Mouse (Mus musculus): ENCODE data around the gene Acot13. TPM values are rescaled to one million over a fixed set of nuclear protein-coding genes. Genes with fewer than 3 reads are reported as not detected.

Gene Acot13
- polyA plus RNA-seq, 1 experiment from 2014 or later = 306 TPM

GRCm38 (mm10) chr13:24800674-24801307, 30.5 kb downstream of the Acot13 start:
- Histone ChIP-seq H3K36me3 (peaks cover 7% of the 10 kb centered on the region; the same call in 1 of the 2 replicates), H3K9me3 (replicated peaks) (no peaks in the 10 kb centered on the region)

GRCm38 (mm10) chr13:24799925-24800673, 31.2 kb downstream of the Acot13 start:
- under 1% methylated on average over 31 of the region's 31 CpGs for WGBS

More at GRCm38 (mm10) chr13:24800674-24801307, 30.5 kb downstream of the Acot13 start:
- peak overlapping the region; percentile 100 for H3K27ac ChIP-seq
- peaks cover 20% of the 10 kb centered on the region for H3K4me1 ChIP-seq (replicated peaks)
- WGBS = under 1% methylated on average over 42 of the region's 42 CpGs
- peak overlapping the region; percentile 100 for H3K9ac ChIP-seq
- H3K4me2 ChIP-seq = peak overlapping the region; percentile 82
- peak overlapping the region; percentile 98 for H3K4me3 ChIP-seq
- H3K27me3 ChIP-seq = no peaks in the 10 kb centered on the region
- ATAC-seq (replicated peaks; ENCODE audit: insufficient number of reproducible peaks, insufficient read depth, low FRiP score, low read depth) = peak; percentile 98

GRCm38 (mm10) chr13:24799378-24799777, 32.0 kb downstream of the Acot13 start:
- no peaks in the 10 kb centered on the region for H3K9me3 ChIP-seq (replicated peaks)
- H3K27me3 ChIP-seq = no peaks in the 10 kb centered on the region
- no peaks in the 10 kb centered on the region for H3K36me3 ChIP-seq
- peaks cover 11% of the 10 kb centered on the region for H3K4me1 ChIP-seq (replicated peaks)
- H3K27ac ChIP-seq = peak overlapping the region; percentile 100; the same call in 1 of the 2 replicates
- WGBS = 61% methylated on average over 5 of the region's 5 CpGs
- H3K4me3 ChIP-seq = peak overlapping the region; percentile 98
- peak overlapping the region; percentile 76 for H3K4me2 ChIP-seq
- ATAC-seq (replicated peaks; ENCODE audit: insufficient number of reproducible peaks, insufficient read depth, low FRiP score, low read depth) = no peak
- 0 out of 2 replicates have a peak overlapping the region, but pooled peaks have one; percentile 62 for H3K9ac ChIP-seq

More at GRCm38 (mm10) chr13:24799925-24800673, 31.2 kb downstream of the Acot13 start:
- H3K27ac ChIP-seq = peak overlapping the region; percentile 100
- no peaks in the 10 kb centered on the region for H3K9me3 ChIP-seq (replicated peaks)
- peak overlapping the region; percentile 76 for H3K4me2 ChIP-seq
- no peaks in the 10 kb centered on the region for H3K27me3 ChIP-seq
- peak overlapping the region; percentile 98 for H3K4me3 ChIP-seq
- H3K9ac ChIP-seq = peak overlapping the region; percentile 62
- H3K4me1 ChIP-seq (replicated peaks) = peaks cover 14% of the 10 kb centered on the region
- ATAC-seq (replicated peaks; ENCODE audit: insufficient number of reproducible peaks, insufficient read depth, low FRiP score, low read depth) = peak; percentile 9; the same call in 1 of the 2 replicates
- H3K36me3 ChIP-seq = peaks cover 4% of the 10 kb centered on the region; the same call in 1 of the 2 replicates

DNA sequence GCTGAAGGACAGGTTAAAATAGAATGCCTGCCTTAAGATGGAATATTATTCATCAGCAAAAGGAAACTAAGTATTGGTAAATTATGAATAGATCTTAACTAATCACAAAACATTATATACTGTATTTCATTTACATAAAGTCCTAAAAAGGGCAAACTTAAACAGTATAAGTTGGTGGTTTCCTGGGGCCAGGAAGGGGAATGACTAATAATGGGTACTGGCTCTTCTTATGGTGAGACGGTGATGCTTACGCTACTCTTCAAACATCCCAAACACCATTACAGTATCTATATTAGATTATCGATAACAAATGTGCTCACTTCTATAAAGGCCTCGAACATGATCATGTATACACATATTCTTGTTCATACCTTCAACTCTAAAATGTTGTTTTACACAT, 32.7 kb downstream of the Acot13 start:
- 91% methylated on average over 4 of the region's 4 CpGs for WGBS
- no peaks in the 10 kb centered on the region for H3K27me3 ChIP-seq
- no peak overlapping the region for H3K27ac ChIP-seq

DNA sequence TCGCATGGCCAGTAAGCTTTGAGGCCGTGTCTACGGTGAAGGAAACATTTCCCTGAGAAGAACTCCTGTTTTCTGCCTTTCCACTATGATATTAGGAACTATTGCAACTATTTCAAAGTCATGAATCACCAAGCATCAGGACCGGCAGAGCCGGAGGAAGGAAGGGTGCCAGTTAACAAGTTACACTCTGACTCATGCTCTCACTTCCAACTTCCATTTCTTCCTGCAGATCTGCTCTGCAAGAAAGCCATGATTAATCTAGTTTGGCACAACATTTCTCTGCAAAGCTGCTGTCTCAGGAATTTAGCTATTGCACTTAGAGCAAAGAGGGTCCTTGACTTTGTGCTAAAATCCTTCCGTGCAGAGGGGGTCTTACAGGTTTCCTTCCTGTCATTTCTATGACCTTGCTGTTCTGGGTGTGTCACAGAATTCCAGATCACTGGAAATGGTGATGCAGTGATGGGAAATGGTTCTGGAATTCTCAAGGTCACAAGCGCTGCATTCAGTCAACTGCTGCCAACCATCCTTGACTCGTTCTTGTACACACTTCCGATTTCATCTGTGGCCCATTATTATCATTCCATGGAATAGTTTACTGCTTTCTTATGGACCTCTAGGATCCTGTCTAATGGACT, 38.8 kb downstream of the Acot13 start:
- H3K36me3 ChIP-seq = no peaks in the 10 kb centered on the region
- no peak overlapping the region for H3K9ac ChIP-seq
- H3K4me3 ChIP-seq = no peak overlapping the region
- no peaks in the 10 kb centered on the region for H3K9me3 ChIP-seq (replicated peaks)
- WGBS = 69% methylated on average over 9 of the region's 9 CpGs
- no peak overlapping the region for H3K27ac ChIP-seq
- no peak overlapping the region for H3K4me2 ChIP-seq
- no peaks in the 10 kb centered on the region for H3K27me3 ChIP-seq
- no peak for ATAC-seq (replicated peaks; ENCODE audit: insufficient number of reproducible peaks, insufficient read depth, low FRiP score, low read depth)
- no peaks in the 10 kb centered on the region for H3K4me1 ChIP-seq (replicated peaks)

More for the DNA sequence above, 32.7 kb downstream of the Acot13 start:
- H3K36me3 ChIP-seq = no peaks in the 10 kb centered on the region
- no peaks in the 10 kb centered on the region for H3K9me3 ChIP-seq (replicated peaks)
- H3K4me1 ChIP-seq (replicated peaks) = peaks cover 6% of the 10 kb centered on the region
- no peak overlapping the region for H3K9ac ChIP-seq
- no peak overlapping the region for H3K4me3 ChIP-seq
- no peak for ATAC-seq (replicated peaks; ENCODE audit: insufficient number of reproducible peaks, insufficient read depth, low FRiP score, low read depth)
- no peak overlapping the region for H3K4me2 ChIP-seq

DNA sequence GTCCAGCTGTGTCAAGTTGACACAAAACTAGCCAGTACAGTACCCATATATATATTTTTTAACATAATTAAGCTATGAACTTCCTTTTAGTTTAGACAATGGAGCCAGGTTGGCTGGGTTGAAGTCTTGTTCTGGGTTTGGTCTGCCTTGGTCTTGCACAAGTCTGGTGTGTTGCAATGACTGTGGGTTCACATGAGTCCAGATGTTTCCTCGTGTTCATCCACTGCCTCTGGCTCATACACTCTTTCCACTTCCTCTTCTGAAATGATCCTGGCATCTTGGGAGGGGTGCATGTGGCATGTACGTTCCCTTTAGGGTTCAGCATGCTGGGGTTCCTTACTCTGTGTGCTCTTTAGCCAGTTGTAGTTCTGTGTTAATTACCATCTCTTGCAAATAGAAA, 40.0 kb downstream of the Acot13 start:
- Histone ChIP-seq H3K4me1 (replicated peaks) (no peaks in the 10 kb centered on the region), H3K4me3 (no peak overlapping the region), H3K36me3 (no peaks in the 10 kb centered on the region), H3K27ac (no peak overlapping the region), H3K4me2 (no peak overlapping the region), H3K9ac (no peak overlapping the region), H3K27me3 (no peaks in the 10 kb centered on the region), H3K9me3 (replicated peaks) (no peaks in the 10 kb centered on the region)
- no peak for ATAC-seq (replicated peaks; ENCODE audit: insufficient number of reproducible peaks, insufficient read depth, low FRiP score, low read depth)
- 65% methylated on average over 2 of the region's 2 CpGs for WGBS

GRCm38 (mm10) chr13:24787477-24787876, 43.9 kb downstream of the Acot13 start:
- WGBS = 81% methylated on average over 5 of the region's 5 CpGs
- Histone ChIP-seq H3K36me3 (no peaks in the 10 kb centered on the region), H3K4me2 (no peak overlapping the region), H3K9ac (no peak overlapping the region), H3K27ac (no peak overlapping the region), H3K4me1 (replicated peaks) (no peaks in the 10 kb centered on the region), H3K27me3 (no peaks in the 10 kb centered on the region), H3K9me3 (replicated peaks) (no peaks in the 10 kb centered on the region), H3K4me3 (no peak overlapping the region)
- ATAC-seq (replicated peaks; ENCODE audit: insufficient number of reproducible peaks, insufficient read depth, low FRiP score, low read depth) = no peak

GRCm38 (mm10) chr13:24786014-24786490, 45.3 kb downstream of the Acot13 start:
- Histone ChIP-seq H3K9me3 (replicated peaks) (no peaks in the 10 kb centered on the region), H3K4me1 (replicated peaks) (peaks cover 5% of the 10 kb centered on the region; the same call in 1 of the 2 replicates), H3K27me3 (no peaks in the 10 kb centered on the region), H3K4me2 (0 out of 2 replicates have a peak overlapping the region, but pooled peaks have one; percentile 5), H3K9ac (no peak overlapping the region), H3K36me3 (no peaks in the 10 kb centered on the region), H3K27ac (no peak overlapping the region), H3K4me3 (no peak overlapping the region)
- peak; percentile 58; the same call in 1 of the 2 replicates for ATAC-seq (replicated peaks; ENCODE audit: insufficient number of reproducible peaks, insufficient read depth, low FRiP score, low read depth)
- WGBS = 43% methylated on average over 11 of the region's 11 CpGs

DNA sequence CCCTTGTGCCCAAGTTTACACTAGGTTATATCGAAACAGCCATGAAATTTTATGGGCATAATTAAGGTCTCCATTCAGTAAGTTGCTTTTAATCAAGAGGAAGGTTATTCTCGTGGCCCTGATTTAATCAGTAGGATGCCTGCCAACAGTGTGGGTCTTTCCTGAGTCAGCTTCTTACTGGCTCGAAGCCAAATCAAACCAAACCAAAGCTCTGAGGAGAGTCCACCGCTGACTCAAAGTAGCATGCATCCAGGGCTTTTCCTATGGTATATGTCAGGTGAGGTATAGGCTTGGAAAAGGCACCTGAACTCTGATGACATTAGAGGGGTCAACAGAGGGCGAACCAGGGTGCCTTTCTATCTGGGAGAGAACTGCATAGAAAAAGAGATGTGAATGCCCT, 49.4 kb downstream of the Acot13 start:
- Histone ChIP-seq H3K27ac (no peak overlapping the region), H3K9ac (no peak overlapping the region), H3K4me1 (replicated peaks) (peaks cover 5% of the 10 kb centered on the region; the same call in 1 of the 2 replicates), H3K4me3 (no peak overlapping the region), H3K9me3 (replicated peaks) (no peaks in the 10 kb centered on the region), H3K27me3 (no peaks in the 10 kb centered on the region), H3K36me3 (no peaks in the 10 kb centered on the region), H3K4me2 (no peak overlapping the region)
- 44% methylated on average over 5 of the region's 5 CpGs for WGBS
- ATAC-seq (replicated peaks; ENCODE audit: insufficient number of reproducible peaks, insufficient read depth, low FRiP score, low read depth) = no peak

DNA sequence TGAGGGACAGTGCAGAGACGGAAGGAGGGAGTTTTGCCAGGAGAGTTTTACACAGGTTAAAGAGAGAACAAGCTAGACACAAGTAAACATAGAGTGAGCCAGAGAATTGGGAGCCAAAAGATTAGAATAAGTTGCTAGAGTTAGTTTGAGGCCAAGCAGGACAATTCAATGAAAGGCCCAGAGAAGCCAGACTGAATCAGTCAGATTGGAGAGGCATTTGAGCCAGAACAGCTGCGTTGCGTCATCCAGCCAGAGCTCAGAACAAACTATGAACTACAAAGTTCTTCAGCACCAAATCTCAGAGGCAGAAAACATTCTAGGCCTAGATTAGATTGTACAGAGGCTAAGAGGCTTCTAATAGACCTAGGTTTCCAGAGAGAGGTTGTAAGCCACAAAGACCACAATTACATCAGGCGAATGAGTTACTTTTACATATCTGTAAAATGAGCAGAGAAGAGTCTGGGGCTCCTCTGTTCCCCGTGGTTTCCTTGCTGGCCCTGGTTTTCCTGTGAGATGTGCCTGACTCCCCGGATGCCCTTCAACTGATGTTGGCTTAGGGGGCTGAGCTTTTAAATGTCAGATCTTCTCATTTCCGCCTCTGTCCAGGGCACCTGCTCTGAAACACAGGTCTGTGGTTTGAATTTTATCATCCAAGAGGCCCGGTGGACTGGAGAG, 52.5 kb downstream of the Acot13 start:
- H3K4me3 ChIP-seq = no peak overlapping the region
- no peak overlapping the region for H3K27ac ChIP-seq
- H3K9ac ChIP-seq = no peak overlapping the region
- peaks cover 5% of the 10 kb centered on the region; the same call in 1 of the 2 replicates for H3K4me1 ChIP-seq (replicated peaks)
- H3K9me3 ChIP-seq (replicated peaks) = no peaks in the 10 kb centered on the region
- H3K27me3 ChIP-seq = no peaks in the 10 kb centered on the region
- 64% methylated on average over 8 of the region's 8 CpGs for WGBS
- ATAC-seq (replicated peaks; ENCODE audit: insufficient number of reproducible peaks, insufficient read depth, low FRiP score, low read depth) = no peak
- no peaks in the 10 kb centered on the region for H3K36me3 ChIP-seq
- no peak overlapping the region for H3K4me2 ChIP-seq
